Mouse (Mus musculus) forebrain, embryonic 12.5 days (tissue): ENCODE measurements around the gene Ces2h. TPM values are rescaled to one million over a fixed set of nuclear protein-coding genes. Genes with fewer than 3 reads are reported as not detected.
"Not testable (repeated sequence)": the region's sequence is repeated elsewhere in the genome, so short reads cannot be mapped to it uniquely, and the experiment has no call there.

Experiments
- ATAC-seq: fragments of 200-750 bp; cut with Nextera tagmentation; 2 replicates; pipeline ENCODE4 v1.8.0; 2017; ENCODE audit warnings: moderate TSS enrichment; ENCODE audit not compliant: low FRiP score
- H3K27ac ChIP-seq: fragments of 300-500 bp; sonication (generic); 2 replicates; pipeline ENCODE4 v1.5.1; 2016; ENCODE audit warnings: mild to moderate bottlenecking
- H3K27me3 ChIP-seq: fragments of 300-500 bp; sonication (generic); 2 replicates; pipeline ENCODE4 v1.6.1; 2016; ENCODE audit warnings: mild to moderate bottlenecking
- H3K36me3 ChIP-seq: fragments of 300-500 bp; sonication (generic); replicated peaks from 2 replicates; pipeline ENCODE4 v1.6.1; 2016; ENCODE audit warnings: mild to moderate bottlenecking
- H3K4me1 ChIP-seq: fragments of 300-500 bp; sonication (generic); 2 replicates; pipeline ENCODE4 v1.6.1; 2016
- H3K4me2 ChIP-seq: fragments of 300-500 bp; sonication (generic); 2 replicates; pipeline ENCODE4 v1.6.1; 2016; ENCODE audit warnings: mild to moderate bottlenecking, moderate library complexity
- H3K4me3 ChIP-seq: fragments of 300-500 bp; sonication (generic); replicated peaks from 2 replicates; pipeline ENCODE4 v1.5.1; 2016; ENCODE audit warnings: mild to moderate bottlenecking
- H3K9ac ChIP-seq: fragments of 300-500 bp; sonication (generic); 2 replicates; pipeline ENCODE4 v1.6.1; 2016; ENCODE audit warnings: mild to moderate bottlenecking
- H3K9me3 ChIP-seq: fragments of 300-500 bp; sonication (generic); 2 replicates; pipeline ENCODE4 v1.6.1; 2016
- WGBS: fragments of 180-500 bp; shearing (Covaris S2); methylation state at CpG from one replicate; pipeline ENCODE4 v1.1.7; 2016; 5-methylcytosine and 5-hydroxymethylcytosine counted together
- polyA plus RNA-seq: library from polyadenylated mRNA; unstranded; fragments of >200 nt; fragmentation: Nextera tagmentation; extraction: Ambion mirVana; gene quantifications from 2 replicates; pipeline ENCODE4 v1.2.1, GENCODE M21; 2016

The Ces2h gene
- polyA plus RNA-seq, 1 experiment from 2014 or later = not detected

DNA sequence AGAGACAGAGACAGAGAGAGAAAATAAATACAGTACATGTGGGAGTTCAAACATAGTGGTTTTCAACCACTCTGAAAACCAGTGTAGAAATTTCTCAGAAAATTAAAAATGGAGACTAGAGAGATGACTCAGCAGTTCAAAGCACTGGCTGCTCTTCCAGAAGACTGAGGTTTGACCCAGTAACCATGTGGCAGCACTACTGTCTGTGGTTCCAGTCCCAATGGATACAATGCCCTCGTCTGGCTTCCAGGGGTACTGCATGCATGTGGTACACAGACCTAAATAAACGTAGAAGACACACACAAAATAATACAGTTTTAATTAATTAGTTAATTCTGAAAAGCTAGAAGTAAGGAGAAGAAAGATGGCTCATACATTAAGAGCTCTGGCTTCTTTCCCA is 24.4 kb downstream of the Ces2h start:
- no peak for ATAC-seq
- no peak overlapping the region for H3K4me2 ChIP-seq
- H3K36me3 ChIP-seq = no peaks in the 10 kb centered on the region
- H3K27me3 ChIP-seq = no peaks in the 10 kb centered on the region
- H3K4me3 ChIP-seq = no peak overlapping the region
- H3K9me3 ChIP-seq = no peaks in the 10 kb centered on the region
- WGBS = 69% methylated on average over 2 of the region's 2 CpGs
- no peaks in the 10 kb centered on the region for H3K4me1 ChIP-seq
- H3K27ac ChIP-seq = no peak overlapping the region
- H3K9ac ChIP-seq = no peak overlapping the region

DNA sequence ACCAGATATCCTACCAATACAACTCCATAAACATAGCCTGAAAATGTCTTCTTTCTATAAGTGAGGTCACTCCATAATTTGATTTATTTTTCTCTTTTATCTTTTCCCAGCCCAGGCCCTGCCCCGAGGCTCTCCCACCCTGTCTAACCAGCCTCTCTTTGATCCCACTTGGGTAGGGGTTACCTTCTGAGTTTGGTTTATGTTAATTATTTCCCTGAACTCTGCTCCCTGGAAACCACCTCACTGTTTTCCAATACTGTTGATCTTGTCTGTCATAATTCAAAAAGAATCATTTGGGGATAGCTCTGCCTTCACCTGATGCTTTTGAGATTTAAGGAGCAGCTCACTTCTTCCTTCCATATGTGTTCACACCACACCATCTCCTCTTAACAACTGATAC is 42.9 kb downstream of the Ces2h start:
- Histone ChIP-seq H3K9me3 (no peaks in the 10 kb centered on the region), H3K4me2 (no peak overlapping the region), H3K4me1 (no peaks in the 10 kb centered on the region), H3K36me3 (no peaks in the 10 kb centered on the region), H3K9ac (no peak overlapping the region), H3K27me3 (no peaks in the 10 kb centered on the region), H3K4me3 (no peak overlapping the region), H3K27ac (no peak overlapping the region)
- no peak for ATAC-seq
- 80% methylated on average over 1 of the region's 1 CpGs for WGBS

- Histone ChIP-seq H3K4me3 (no peak overlapping the region), H3K4me2 (no peak overlapping the region), H3K27me3 (no peaks in the 10 kb centered on the region), H3K36me3 (no peaks in the 10 kb centered on the region), H3K9me3 (no peaks in the 10 kb centered on the region), H3K9ac (no peak overlapping the region), H3K27ac (no peak overlapping the region), H3K4me1 (no peaks in the 10 kb centered on the region)
- 88% methylated on average over 3 of the region's 3 CpGs for WGBS
- ATAC-seq = no peak
These were observed 45.3 kb downstream of the Ces2h start for GRCm38 (mm10) chr8:105045824-105046401.

DNA sequence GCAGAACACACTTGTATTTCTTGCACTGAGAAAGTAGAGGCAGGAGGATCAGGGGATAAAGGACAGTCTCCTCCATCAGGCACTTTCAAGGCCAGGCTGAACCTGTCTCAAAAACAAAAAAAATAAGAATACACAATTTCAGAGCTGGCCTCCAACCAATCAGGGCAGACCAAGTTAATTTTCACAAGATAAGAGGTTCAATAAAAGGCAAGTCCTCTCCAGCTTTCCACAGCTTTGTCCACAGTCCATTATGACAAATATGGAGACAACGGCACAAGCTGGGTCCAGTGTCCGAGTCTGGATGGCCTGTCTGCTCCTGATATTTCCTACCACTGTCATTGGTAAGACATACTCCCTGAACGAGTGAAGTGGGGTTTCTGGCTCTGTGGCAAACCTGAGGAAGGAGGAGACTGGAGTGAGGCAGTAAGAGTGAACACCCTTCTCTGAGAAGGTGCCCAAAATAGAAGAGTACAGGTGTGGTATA is 47.8 kb downstream of the Ces2h start, which contains the start of gene Ces3a:
Ces3a (plus strand) TSS at position 231 of the 484 bp plus-strand sequence.
- H3K27me3 ChIP-seq = no peaks in the 10 kb centered on the region
- H3K9ac ChIP-seq = no peak within 1 kb of the TSS
- H3K4me1 ChIP-seq = no peaks in the 10 kb centered on the region
- ATAC-seq = no peak
- no peaks in the 10 kb centered on the region for H3K9me3 ChIP-seq
- no peaks in the 10 kb centered on the region for H3K36me3 ChIP-seq
- 76% methylated on average over 3 of the region's 3 CpGs for WGBS
- no peak within 1 kb of the TSS for H3K4me2 ChIP-seq
- H3K27ac ChIP-seq = no peak within 1 kb of the TSS
- H3K4me3 ChIP-seq = no peak within 1 kb of the TSS

DNA sequence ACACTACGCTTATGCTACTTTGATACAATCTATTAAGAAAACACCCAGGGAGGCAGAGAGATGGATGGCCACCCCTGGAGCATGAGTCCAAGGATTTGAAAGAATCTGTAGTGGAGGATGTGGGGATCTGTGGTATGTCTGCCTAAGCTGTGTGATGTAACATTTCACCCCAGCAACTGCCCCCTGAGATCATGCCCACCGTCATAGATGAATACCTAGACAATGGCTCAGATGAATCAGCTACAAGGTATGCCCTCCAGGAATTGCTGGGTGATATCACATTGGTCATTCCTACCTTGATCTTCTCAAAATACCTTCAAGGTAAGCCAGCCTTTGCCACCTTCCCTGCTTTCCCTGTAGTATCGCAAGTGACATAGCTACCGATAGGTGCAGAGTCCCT is 55.6 kb downstream of the Ces2h start:
- Histone ChIP-seq H3K4me1 (no peaks in the 10 kb centered on the region), H3K36me3 (no peaks in the 10 kb centered on the region), H3K9me3 (no peaks in the 10 kb centered on the region), H3K4me2 (no peak overlapping the region), H3K9ac (no peak overlapping the region), H3K4me3 (no peak overlapping the region), H3K27ac (no peak overlapping the region), H3K27me3 (no peaks in the 10 kb centered on the region)
- WGBS = 91% methylated on average over 4 of the region's 4 CpGs
- ATAC-seq = no peak

GRCm38 (mm10) chr8:105060056-105060455 is 59.4 kb downstream of the Ces2h start:
- H3K36me3 ChIP-seq = no peaks in the 10 kb centered on the region

GRCm38 (mm10) chr8:105066761-105067160 is 66.1 kb downstream of the Ces2h start:
- Histone ChIP-seq H3K36me3 (no peaks in the 10 kb centered on the region), H3K4me2 (no peak overlapping the region), H3K9ac (no peak overlapping the region), H3K4me3 (no peak overlapping the region), H3K27me3 (0 out of 2 replicates have a peak, but pooled peaks cover 5% of the 10 kb centered on the region), H3K9me3 (peaks cover 3% of the 10 kb centered on the region; the same call in 1 of the 2 replicates), H3K27ac (no peak overlapping the region), H3K4me1 (no peaks in the 10 kb centered on the region)
- WGBS = 4% methylated on average over 1 of the region's 1 CpGs
- ATAC-seq = no peak

More at GRCm38 (mm10) chr8:105060056-105060455, 59.4 kb downstream of the Ces2h start:
- no peak for ATAC-seq
- Histone ChIP-seq H3K9me3 (peaks cover 3% of the 10 kb centered on the region; the same call in 1 of the 2 replicates), H3K27ac (no peak overlapping the region), H3K4me2 (no peak overlapping the region), H3K27me3 (no peaks in the 10 kb centered on the region), H3K9ac (no peak overlapping the region), H3K4me3 (no peak overlapping the region), H3K4me1 (no peaks in the 10 kb centered on the region)

- H3K4me3 ChIP-seq, H3K9ac ChIP-seq, H3K9me3 ChIP-seq, H3K4me1 ChIP-seq, H3K4me2 ChIP-seq, H3K27ac ChIP-seq, H3K27me3 ChIP-seq, H3K36me3 ChIP-seq, ATAC-seq: not testable (repeated sequence)
- WGBS = 82% methylated on average over 7 of the region's 7 CpGs
These were observed 67.3 kb downstream of the Ces2h start for GRCm38 (mm10) chr8:105067905-105068304.

DNA sequence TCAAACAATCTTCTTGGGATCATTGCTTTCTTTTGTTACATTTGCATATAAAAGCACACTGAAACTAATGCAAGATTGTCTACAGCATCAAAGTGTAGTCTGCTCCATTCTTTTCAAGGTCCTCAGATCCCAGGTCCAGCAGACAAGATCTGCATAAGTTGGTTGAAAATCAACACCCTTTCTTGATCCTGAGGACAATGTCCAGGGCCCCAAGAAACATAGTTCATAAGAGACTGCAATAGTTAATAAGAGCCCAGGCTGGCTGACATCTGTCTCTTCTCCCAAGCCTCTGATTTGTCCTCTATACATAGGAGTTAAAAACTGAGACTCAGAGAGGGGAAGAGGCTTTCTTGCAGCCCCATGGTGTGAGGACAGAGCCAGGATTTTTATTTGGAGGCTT is 68.3 kb downstream of the Ces2h start:
- 0 out of 2 replicates have a peak, but pooled peaks cover 5% of the 10 kb centered on the region for H3K27me3 ChIP-seq
- no peak overlapping the region for H3K27ac ChIP-seq
- no peak overlapping the region for H3K9ac ChIP-seq
- no peak for ATAC-seq
- no peak overlapping the region for H3K4me2 ChIP-seq
- no peaks in the 10 kb centered on the region for H3K36me3 ChIP-seq
- H3K9me3 ChIP-seq = no peaks in the 10 kb centered on the region
- no peaks in the 10 kb centered on the region for H3K4me1 ChIP-seq
- no peak overlapping the region for H3K4me3 ChIP-seq

Other genes with a start within 250 kb of the Ces2h start
- 0.13 and 0.17 TPM in 2 replicates for gene Ces2b, start 169.3 kb upstream of the Ces2h start, polyA plus RNA-seq
- not detected in 2 replicates for gene Ces2c, start 153.8 kb upstream of the Ces2h start, polyA plus RNA-seq
- not detected in 2 replicates for gene Ces2e, start 74.6 kb upstream of the Ces2h start, polyA plus RNA-seq
- gene Ces2f, start 53.5 kb upstream of the Ces2h start, polyA plus RNA-seq = not detected in 2 replicates
- gene Ces2g, start 39.1 kb upstream of the Ces2h start, polyA plus RNA-seq = not detected in 2 replicates
- gene Ces3a, start 47.7 kb downstream of the Ces2h start, polyA plus RNA-seq = not detected in 2 replicates
- not detected in 2 replicates for gene Ces3b, start 82.9 kb downstream of the Ces2h start, polyA plus RNA-seq
- gene Ces4a, start 130.9 kb downstream of the Ces2h start, polyA plus RNA-seq = not detected in 2 replicates
- 58.3 and 60.0 TPM in 2 replicates for gene Cbfb, start 169.8 kb downstream of the Ces2h start, polyA plus RNA-seq
- gene D230025D16Rik, start 224.3 kb downstream of the Ces2h start, polyA plus RNA-seq = 26.5 and 27.8 TPM in 2 replicates